Mouse (Mus musculus): ENCODE results near the gene Pnldc1.

DNA sequence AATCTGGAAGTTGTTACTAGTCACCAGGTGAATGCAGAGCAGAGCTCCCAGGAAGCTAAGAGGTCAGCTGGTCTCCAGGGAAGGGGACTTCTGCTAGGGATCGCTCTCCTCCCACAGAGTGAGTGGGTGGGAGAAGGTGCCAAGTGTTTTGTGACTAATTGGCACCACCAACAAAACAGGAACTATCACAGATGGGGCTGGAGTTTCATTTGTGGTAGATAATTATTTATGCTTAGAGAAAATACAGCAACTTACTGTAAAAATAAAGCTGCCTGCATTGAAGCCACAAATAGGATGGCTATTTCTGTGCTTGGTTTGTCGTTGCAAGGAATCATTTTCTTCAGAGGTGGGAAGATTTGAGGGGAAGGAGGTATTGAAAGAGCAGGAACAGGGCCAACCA, 56.2 kb downstream of the Pnldc1 start:
- TF ChIP-seq CTCF (conservative IDR thresholded peaks at IDR 0.05; ENCODE audit: low read length) (no peak), NANOG (IDR thresholded peaks at IDR 0.05; ENCODE audit: borderline replicate concordance, low read length) (no peak)

Measured in E14TG2a.4 (cell line).